Mouse (Mus musculus): ENCODE results near the gene Sva.

Gene Sva

GRCm38 (mm10) chr6:42038094-42038493 is at the start of gene Sva:
Gene Sva (plus strand): TSS chr6:42038394.
- no peak for DNase-seq (ENCODE audit: low spot score)
